Mouse (Mus musculus) heart, postnatal 0 days (tissue): ENCODE measurements around the gene Cyfip2. TPM values are rescaled to one million over a fixed set of nuclear protein-coding genes. Genes with fewer than 3 reads are reported as not detected.
A peak's percentile ranks its signal among the peaks of the same experiment; 100 is the strongest.

Experiments
- ATAC-seq: fragments of 200-750 bp; cut with Nextera tagmentation; 2 replicates; pipeline ENCODE4 v1.8.0; 2017; ENCODE audit warnings: low read depth, moderate number of reproducible peaks, moderate library complexity; ENCODE audit not compliant: insufficient read depth
- DNase-seq: peaks from one replicate; pipeline ENCODE4 v3.0.0-alpha.2; 2016; ENCODE audit warnings: low spot score
- H3K27ac ChIP-seq: fragments of 300-500 bp; sonication (generic); 2 replicates; pipeline ENCODE4 v1.5.1; 2014; ENCODE audit warnings: low read depth, mild to moderate bottlenecking
- H3K27me3 ChIP-seq: fragments of 300-500 bp; sonication (generic); 2 replicates; pipeline ENCODE4 v1.6.1; 2014; ENCODE audit warnings: low read length, mixed read lengths; ENCODE audit not compliant: control insufficient read depth, insufficient read depth
- H3K36me3 ChIP-seq: fragments of 300-500 bp; sonication (generic); replicated peaks from 2 replicates; pipeline ENCODE4 v1.6.1; 2014; ENCODE audit warnings: low read length, mixed read lengths; ENCODE audit not compliant: control insufficient read depth, insufficient read depth
- H3K4me1 ChIP-seq: fragments of 300-500 bp; sonication (generic); 2 replicates; pipeline ENCODE4 v1.6.1; 2014; ENCODE audit warnings: antibody characterized with exemption; ENCODE audit not compliant: control insufficient read depth, insufficient read depth
- H3K4me2 ChIP-seq: fragments of 300-500 bp; sonication (generic); 2 replicates; pipeline ENCODE4 v1.6.1; 2014; ENCODE audit warnings: low read depth, mild to moderate bottlenecking, low read length, moderate library complexity
- H3K4me3 ChIP-seq: fragments of 300-500 bp; sonication (generic); 2 replicates; pipeline ENCODE4 v1.5.1; 2014; ENCODE audit warnings: low read depth, low read length
- H3K9ac ChIP-seq: fragments of 300-500 bp; sonication (generic); replicated peaks from 2 replicates; pipeline ENCODE4 v1.6.1; 2014; ENCODE audit warnings: low read depth, low read length, mixed read lengths
- H3K9me3 ChIP-seq: fragments of 300-500 bp; sonication (generic); replicated peaks from 2 replicates; pipeline ENCODE4 v1.6.1; 2016; ENCODE audit warnings: low read length; ENCODE audit not compliant: control insufficient read depth
- CTCF ChIP-seq: IDR thresholded peaks from 2 replicates; pipeline ENCODE4 v1.5.1; 2016; ENCODE audit warnings: antibody characterized with exemption, control low read depth, low read depth
- EP300 ChIP-seq: IDR thresholded peaks from 2 replicates; pipeline ENCODE4 v1.6.1; 2016; ENCODE audit warnings: antibody characterized with exemption, low read depth
- WGBS: fragments of 180-500 bp; shearing (Covaris S2); extraction: QIAGEN DNeasy Blood & Tissue Kit; methylation state at CpG from one replicate; pipeline ENCODE4 v1.1.7; 2014; 5-methylcytosine and 5-hydroxymethylcytosine counted together
- polyA plus RNA-seq: library from polyadenylated mRNA; unstranded; fragments of >200 nt; fragmentation: Nextera tagmentation; extraction: Ambion mirVana; gene quantifications from 2 replicates; pipeline ENCODE4 v1.2.1, GENCODE M21; 2015
- total RNA-seq: library from RNA; depleted of rRNA; stranded (reverse); fragments of >200 nt; gene quantifications from 2 replicates; pipeline ENCODE4 v1.2.3, GENCODE M21; 2014; ENCODE audit warnings: low replicate concordance

The Cyfip2 gene
- total and polyA plus RNA-seq, 2 experiments from 2014 or later: 6.3 to 15.6 TPM

GRCm38 (mm10) chr11:46258207-46258606 is 54.5 kb downstream of the Cyfip2 start:
- Histone ChIP-seq H3K9ac (no peak overlapping the region), H3K9me3 (no peaks in the 10 kb centered on the region), H3K4me1 (no peaks in the 10 kb centered on the region), H3K27me3 (no peaks in the 10 kb centered on the region), H3K4me3 (no peak overlapping the region), H3K4me2 (no peak overlapping the region), H3K36me3 (no peaks in the 10 kb centered on the region; the same call in 1 of the 2 replicates), H3K27ac (no peak overlapping the region)
- whole genome bisulfite sequencing: 57% methylated on average over 4 of the region's 4 CpGs
- ATAC-seq (no peak), DNase-seq (no peak)
- no peak for TF ChIP-seq EP300
- TF ChIP-seq CTCF: peak; percentile 50

GRCm38 (mm10) chr11:46255291-46255690 is 57.4 kb downstream of the Cyfip2 start:
- Histone ChIP-seq H3K9ac (no peak overlapping the region), H3K9me3 (no peaks in the 10 kb centered on the region), H3K27me3 (no peaks in the 10 kb centered on the region), H3K4me1 (no peaks in the 10 kb centered on the region), H3K36me3 (no peaks in the 10 kb centered on the region; the same call in 1 of the 2 replicates), H3K27ac (no peak overlapping the region), H3K4me2 (no peak overlapping the region), H3K4me3 (no peak overlapping the region)
- TF ChIP-seq EP300: no peak
- TF ChIP-seq CTCF: no peak
- ATAC-seq: no peak
- no peak for DNase-seq
- WGBS: 80% methylated on average over 2 of the region's 2 CpGs

GRCm38 (mm10) chr11:46251994-46252393 is 60.7 kb downstream of the Cyfip2 start:
- WGBS: 27% methylated on average over 7 of the region's 7 CpGs
- Histone ChIP-seq H3K9me3 (no peaks in the 10 kb centered on the region), H3K27me3 (no peaks in the 10 kb centered on the region), H3K4me3 (no peak overlapping the region), H3K9ac (no peak overlapping the region), H3K4me2 (no peak overlapping the region), H3K36me3 (no peaks in the 10 kb centered on the region; the same call in 1 of the 2 replicates), H3K4me1 (no peaks in the 10 kb centered on the region), H3K27ac (no peak overlapping the region)
- DNase-seq (peak; percentile 38), ATAC-seq (no peak; the same call in 1 of the 2 replicates)
- TF ChIP-seq CTCF (peak; percentile 89), EP300 (no peak)

GRCm38 (mm10) chr11:46248352-46248751 is 64.3 kb downstream of the Cyfip2 start:
- WGBS: 83% methylated on average over 3 of the region's 3 CpGs
- Histone ChIP-seq H3K4me1 (no peaks in the 10 kb centered on the region), H3K9ac (no peak overlapping the region), H3K9me3 (no peaks in the 10 kb centered on the region), H3K4me2 (no peak overlapping the region), H3K36me3 (no peaks in the 10 kb centered on the region; the same call in 1 of the 2 replicates), H3K4me3 (no peak overlapping the region), H3K27me3 (no peaks in the 10 kb centered on the region), H3K27ac (no peak overlapping the region)
- no peak for ATAC-seq
- TF ChIP-seq CTCF (no peak), EP300 (no peak)
- no peak for DNase-seq

GRCm38 (mm10) chr11:46246393-46246792 is 66.3 kb downstream of the Cyfip2 start:
- no peaks in the 10 kb centered on the region; the same call in 1 of the 2 replicates for H3K36me3 ChIP-seq
- H3K9me3 ChIP-seq: no peaks in the 10 kb centered on the region
- H3K27me3 ChIP-seq: no peaks in the 10 kb centered on the region
- TF ChIP-seq CTCF: no peak
- TF ChIP-seq EP300: no peak
- DNase-seq: no peak
- H3K9ac ChIP-seq: no peak overlapping the region
- no peak for ATAC-seq
- WGBS: 60% methylated on average over 7 of the region's 7 CpGs
- no peak overlapping the region for H3K27ac ChIP-seq
- no peak overlapping the region for H3K4me2 ChIP-seq
- no peaks in the 10 kb centered on the region for H3K4me1 ChIP-seq
- H3K4me3 ChIP-seq: no peak overlapping the region

- TF ChIP-seq CTCF: no peak
- TF ChIP-seq EP300: no peak
- ATAC-seq (no peak), DNase-seq (no peak)
- Histone ChIP-seq H3K4me1 (no peaks in the 10 kb centered on the region), H3K9ac (no peak overlapping the region), H3K36me3 (no peaks in the 10 kb centered on the region; the same call in 1 of the 2 replicates), H3K9me3 (no peaks in the 10 kb centered on the region), H3K27me3 (no peaks in the 10 kb centered on the region), H3K4me3 (no peak overlapping the region), H3K4me2 (no peak overlapping the region), H3K27ac (no peak overlapping the region)
- WGBS: 49% methylated on average over 8 of the region's 8 CpGs
Observed at GRCm38 (mm10) chr11:46245926-46246325, 66.7 kb downstream of the Cyfip2 start.
